Mouse (Mus musculus): ENCODE measurements around the gene Ikbke. TPM values are rescaled to one million over a fixed set of nuclear protein-coding genes. Genes with fewer than 3 reads are reported as not detected.

Ikbke gene
- total and polyA plus RNA-seq, 2 experiments: 15.6 to 20.7 TPM

DNA sequence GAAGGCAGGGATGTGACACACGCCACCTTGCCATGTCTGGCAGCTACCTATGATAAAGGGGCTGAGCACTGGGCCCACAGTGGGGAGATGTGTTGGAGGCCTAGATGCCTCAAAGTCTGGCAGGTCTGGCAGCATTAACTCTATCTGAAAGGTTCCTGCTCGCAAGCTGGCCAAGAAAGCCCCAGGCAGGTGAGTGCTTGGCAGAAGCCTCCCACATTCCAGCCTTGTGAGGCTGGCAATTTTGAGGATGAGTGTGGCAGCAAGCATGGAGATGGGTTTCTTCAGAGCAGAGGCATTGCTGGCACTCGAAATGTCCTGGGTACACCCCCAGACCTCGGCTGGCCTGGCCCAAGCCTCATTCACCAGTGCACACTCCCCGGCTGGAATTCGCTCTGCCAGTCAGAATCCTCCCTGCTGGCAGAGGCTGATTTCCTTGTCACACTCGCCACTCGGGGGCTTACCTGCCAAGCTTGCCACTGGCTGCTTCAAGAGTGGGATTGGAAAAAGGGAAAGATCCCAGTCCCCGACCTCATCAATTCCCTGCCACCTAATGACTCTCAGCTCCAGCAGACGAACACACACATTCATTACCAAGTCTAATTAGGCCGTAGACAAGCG, 39.7 kb downstream of the Ikbke start:
- peaks cover 41% of the 10 kb centered on the region for H3K79me2 ChIP-seq (ENCODE audit: control insufficient read depth, insufficient read depth, low read length)
- no peak for DNase-seq (ENCODE audit: extremely low read depth, low read depth, low spot score)
- no peak overlapping the region for H3K9ac ChIP-seq (ENCODE audit: low read depth, low read length)
- TF ChIP-seq CTCF (IDR thresholded peaks at IDR 0.05; ENCODE audit: low read depth, low read length) (no peak), POLR2A (IDR thresholded peaks at IDR 0.05; ENCODE audit: extremely low read depth, insufficient read depth, low read length) (no peak)
- peaks cover 36% of the 10 kb centered on the region for H3K4me1 ChIP-seq (ENCODE audit: control insufficient read depth, insufficient read depth, low read length)
- no peaks in the 10 kb centered on the region for H3K27me3 ChIP-seq (ENCODE audit: control insufficient read depth, insufficient read depth, low read length)
- H3K4me3 ChIP-seq (ENCODE audit: insufficient read depth, low read depth, low read length): no peak overlapping the region
- 94% methylated on average over 12 of the region's 12 CpGs for WGBS
- H3K36me3 ChIP-seq (ENCODE audit: control insufficient read depth, insufficient read depth, low read length): no peaks in the 10 kb centered on the region
- H3K27ac ChIP-seq (replicated peaks; ENCODE audit: insufficient read depth, low read depth, low read length): no peak overlapping the region; the same call in 1 of the 2 replicates

DNA sequence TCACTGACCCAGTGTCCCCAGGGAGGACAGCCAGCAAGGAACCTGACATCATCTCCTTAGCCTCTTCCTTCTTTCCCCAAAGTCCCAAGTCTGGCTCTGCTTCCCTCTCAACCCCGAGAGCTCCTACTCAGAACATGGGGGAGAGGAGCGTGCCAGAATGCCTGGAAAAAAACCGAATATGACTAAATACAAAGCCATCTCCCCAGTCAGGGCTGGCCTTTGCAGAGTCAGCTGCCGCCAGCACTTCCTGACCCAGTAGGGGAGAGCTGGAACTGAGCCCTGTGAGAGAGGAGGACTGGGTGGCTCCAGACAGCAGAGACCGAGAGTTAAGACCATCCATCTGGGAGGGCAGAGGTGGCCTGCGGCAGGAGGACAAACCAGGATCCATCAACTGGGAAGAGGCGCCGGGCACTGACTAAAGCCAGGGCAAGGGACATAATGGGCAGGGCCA, 40.5 kb downstream of the Ikbke start:
- TF ChIP-seq POLR2A (IDR thresholded peaks at IDR 0.05; ENCODE audit: extremely low read depth, insufficient read depth, low read length) (no peak), CTCF (IDR thresholded peaks at IDR 0.05; ENCODE audit: low read depth, low read length) (no peak)
- H3K9ac ChIP-seq (ENCODE audit: low read depth, low read length): no peak overlapping the region
- H3K4me1 ChIP-seq (ENCODE audit: control insufficient read depth, insufficient read depth, low read length): peaks cover 34% of the 10 kb centered on the region
- H3K27ac ChIP-seq (replicated peaks; ENCODE audit: insufficient read depth, low read depth, low read length): peak overlapping the region; percentile 63
- 59% methylated on average over 8 of the region's 8 CpGs for WGBS
- H3K36me3 ChIP-seq (ENCODE audit: control insufficient read depth, insufficient read depth, low read length): no peaks in the 10 kb centered on the region
- DNase-seq (ENCODE audit: extremely low read depth, low read depth, low spot score): peak; percentile 42
- peaks cover 41% of the 10 kb centered on the region for H3K79me2 ChIP-seq (ENCODE audit: control insufficient read depth, insufficient read depth, low read length)
- H3K4me3 ChIP-seq (ENCODE audit: insufficient read depth, low read depth, low read length): no peak overlapping the region
- H3K27me3 ChIP-seq (ENCODE audit: control insufficient read depth, insufficient read depth, low read length): no peaks in the 10 kb centered on the region

DNA sequence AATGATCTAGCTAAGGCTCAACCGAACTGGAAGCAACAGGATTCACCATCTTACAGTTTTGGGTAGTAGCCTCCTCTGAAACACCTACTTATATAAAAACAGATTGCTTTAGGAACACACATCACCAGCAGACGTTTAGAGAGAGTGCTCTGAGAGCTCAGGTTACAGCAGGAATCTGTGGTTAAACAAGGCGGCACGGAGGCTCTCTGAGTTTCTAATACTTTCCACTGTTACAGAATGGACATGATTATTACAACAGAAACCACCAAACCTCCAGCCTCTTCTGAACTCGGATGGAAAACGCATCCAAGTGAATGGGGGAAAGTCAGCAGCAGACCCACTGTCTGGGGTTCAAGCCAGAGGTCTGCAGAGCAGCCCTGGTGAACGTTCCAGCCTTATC, 43.3 kb downstream of the Ikbke start:
- peaks cover 40% of the 10 kb centered on the region for H3K79me2 ChIP-seq (ENCODE audit: control insufficient read depth, insufficient read depth, low read length)
- H3K9ac ChIP-seq (ENCODE audit: low read depth, low read length): no peak overlapping the region
- peaks cover 17% of the 10 kb centered on the region for H3K4me1 ChIP-seq (ENCODE audit: control insufficient read depth, insufficient read depth, low read length)
- H3K4me3 ChIP-seq (ENCODE audit: insufficient read depth, low read depth, low read length): no peak overlapping the region
- H3K27ac ChIP-seq (replicated peaks; ENCODE audit: insufficient read depth, low read depth, low read length): no peak overlapping the region
- 86% methylated on average over 7 of the region's 7 CpGs for WGBS
- no peaks in the 10 kb centered on the region for H3K36me3 ChIP-seq (ENCODE audit: control insufficient read depth, insufficient read depth, low read length)
- no peaks in the 10 kb centered on the region for H3K27me3 ChIP-seq (ENCODE audit: control insufficient read depth, insufficient read depth, low read length)
- TF ChIP-seq POLR2A (IDR thresholded peaks at IDR 0.05; ENCODE audit: extremely low read depth, insufficient read depth, low read length) (no peak), CTCF (IDR thresholded peaks at IDR 0.05; ENCODE audit: low read depth, low read length) (no peak)
- no peak for DNase-seq (ENCODE audit: extremely low read depth, low read depth, low spot score)

- no peak overlapping the region for H3K4me3 ChIP-seq (ENCODE audit: insufficient read depth, low read depth, low read length)
- DNase-seq (ENCODE audit: extremely low read depth, low read depth, low spot score): no peak
- H3K36me3 ChIP-seq (ENCODE audit: control insufficient read depth, insufficient read depth, low read length): no peaks in the 10 kb centered on the region
- peaks cover 27% of the 10 kb centered on the region for H3K79me2 ChIP-seq (ENCODE audit: control insufficient read depth, insufficient read depth, low read length)
- H3K27me3 ChIP-seq (ENCODE audit: control insufficient read depth, insufficient read depth, low read length): no peaks in the 10 kb centered on the region
- no peak overlapping the region for H3K27ac ChIP-seq (replicated peaks; ENCODE audit: insufficient read depth, low read depth, low read length)
- whole genome bisulfite sequencing: 72% methylated on average over 12 of the region's 12 CpGs
- peaks cover 13% of the 10 kb centered on the region for H3K4me1 ChIP-seq (ENCODE audit: control insufficient read depth, insufficient read depth, low read length)
- no peak for TF ChIP-seq CTCF (IDR thresholded peaks at IDR 0.05; ENCODE audit: low read depth, low read length)
- H3K9ac ChIP-seq (ENCODE audit: low read depth, low read length): no peak overlapping the region
Measured at GRCm38 (mm10) chr1:131233527-131233926, 45.9 kb downstream of the Ikbke start.

- WGBS: 82% methylated on average over 5 of the region's 5 CpGs
- Histone ChIP-seq H3K36me3 (ENCODE audit: control insufficient read depth, insufficient read depth, low read length) (no peaks in the 10 kb centered on the region), H3K9ac (ENCODE audit: low read depth, low read length) (no peak overlapping the region), H3K4me1 (ENCODE audit: control insufficient read depth, insufficient read depth, low read length) (peaks cover 2% of the 10 kb centered on the region), H3K79me2 (ENCODE audit: control insufficient read depth, insufficient read depth, low read length) (peaks cover 20% of the 10 kb centered on the region), H3K27ac (replicated peaks; ENCODE audit: insufficient read depth, low read depth, low read length) (no peak overlapping the region), H3K4me3 (ENCODE audit: insufficient read depth, low read depth, low read length) (no peak overlapping the region), H3K27me3 (ENCODE audit: control insufficient read depth, insufficient read depth, low read length) (no peaks in the 10 kb centered on the region)
- DNase-seq (ENCODE audit: extremely low read depth, low read depth, low spot score): no peak
- TF ChIP-seq CTCF (IDR thresholded peaks at IDR 0.05; ENCODE audit: low read depth, low read length): no peak
- TF ChIP-seq POLR2A (IDR thresholded peaks at IDR 0.05; ENCODE audit: extremely low read depth, insufficient read depth, low read length): no peak
Measured at GRCm38 (mm10) chr1:131228659-131229058, 50.7 kb downstream of the Ikbke start.

DNA sequence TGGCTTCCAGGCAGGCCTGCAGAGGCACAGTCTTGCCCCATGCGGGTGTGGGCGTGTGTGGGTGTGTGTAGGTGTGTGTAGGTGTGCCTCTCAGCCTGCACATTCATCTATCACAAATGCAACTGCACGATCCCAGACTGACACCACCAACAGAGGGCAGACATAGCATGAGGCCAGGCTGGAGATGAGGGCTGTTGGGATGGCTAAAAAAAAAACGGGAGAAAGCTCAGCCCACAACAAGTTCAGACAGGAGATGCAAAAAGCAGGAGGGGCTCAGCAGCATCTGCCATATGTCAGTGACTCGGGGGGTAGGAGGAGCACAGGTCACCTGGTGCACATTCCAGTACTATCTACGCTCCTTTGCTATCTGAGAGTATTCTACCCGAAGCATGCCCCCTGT, 51.2 kb downstream of the Ikbke start:
- TF ChIP-seq CTCF (IDR thresholded peaks at IDR 0.05; ENCODE audit: low read depth, low read length): peak; percentile 61
- TF ChIP-seq POLR2A (IDR thresholded peaks at IDR 0.05; ENCODE audit: extremely low read depth, insufficient read depth, low read length): no peak
- Histone ChIP-seq H3K79me2 (ENCODE audit: control insufficient read depth, insufficient read depth, low read length) (peaks cover 16% of the 10 kb centered on the region), H3K27ac (replicated peaks; ENCODE audit: insufficient read depth, low read depth, low read length) (no peak overlapping the region), H3K27me3 (ENCODE audit: control insufficient read depth, insufficient read depth, low read length) (no peaks in the 10 kb centered on the region), H3K4me1 (ENCODE audit: control insufficient read depth, insufficient read depth, low read length) (peaks cover 2% of the 10 kb centered on the region), H3K36me3 (ENCODE audit: control insufficient read depth, insufficient read depth, low read length) (no peaks in the 10 kb centered on the region), H3K9ac (ENCODE audit: low read depth, low read length) (no peak overlapping the region), H3K4me3 (ENCODE audit: insufficient read depth, low read depth, low read length) (no peak overlapping the region)
- 45% methylated on average over 7 of the region's 7 CpGs for WGBS
- DNase-seq (ENCODE audit: extremely low read depth, low read depth, low spot score): no peak
